Mouse (Mus musculus) lung, adult 10 weeks (tissue): ENCODE data around the gene Tmem9. TPM values are rescaled to one million over a fixed set of nuclear protein-coding genes. Genes with fewer than 3 reads are reported as not detected.

Source experiments
- polyA plus RNA-seq: library from polyadenylated mRNA; stranded (reverse); fragments of 350-450 nt; fragmentation: Illumina TruSeq; extraction: RNeasy Lipid Tissue Mini Kit (QIAGEN cat#74804); gene quantifications from one replicate; pipeline ENCODE4 v1.2.3, GENCODE M21; 2014; ENCODE audit warnings: low read depth, low replicate concordance; ENCODE audit not compliant: insufficient read depth

Tmem9 gene
- polyA plus RNA-seq: 36.9 TPM

DNA sequence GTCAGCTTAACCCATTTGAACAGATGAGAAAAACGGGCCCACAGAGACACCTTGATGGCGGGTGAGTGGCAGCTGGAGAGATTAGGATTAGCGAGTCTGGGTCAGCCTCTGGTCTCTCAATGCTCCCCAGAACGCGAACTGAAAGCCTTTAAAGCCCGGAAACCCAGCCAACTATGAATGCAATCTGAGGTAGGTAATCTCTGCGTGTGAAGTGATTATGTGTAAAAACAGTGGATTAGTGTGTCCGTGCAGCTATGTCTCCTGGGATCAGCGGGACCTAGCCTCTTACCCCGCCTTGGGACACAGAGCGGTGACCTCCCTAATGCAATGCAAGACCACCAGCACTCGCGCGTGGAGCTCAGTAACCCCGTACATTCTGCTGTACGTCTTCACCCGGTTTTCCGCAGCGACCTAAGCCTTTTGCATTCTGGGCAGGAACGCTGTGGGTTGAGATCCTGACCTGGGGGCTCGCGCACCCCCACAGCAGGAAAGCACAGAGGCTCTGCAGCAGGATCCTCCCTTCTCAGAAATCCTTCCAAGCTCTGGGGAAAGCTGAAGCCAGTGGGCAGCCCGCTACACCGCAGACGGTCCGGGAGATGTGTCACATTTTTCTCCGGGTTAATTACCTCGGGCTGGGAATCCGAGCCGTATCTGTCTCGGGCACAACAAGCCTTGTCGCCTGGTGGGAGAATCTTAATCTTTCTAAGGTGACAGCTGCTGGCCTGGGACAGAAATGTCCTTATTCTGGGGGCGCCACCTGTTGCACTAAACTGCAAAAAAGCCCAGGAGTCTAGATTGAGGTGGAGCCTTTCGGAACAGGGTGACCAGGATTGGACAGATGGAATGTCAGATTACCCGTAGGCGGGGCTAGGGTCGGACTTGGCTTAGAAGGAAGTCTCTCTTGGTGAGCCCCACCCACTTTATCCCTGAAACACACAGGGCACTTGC lies at the start of gene Tmem9:
Gene Tmem9 (plus strand): TSS at position 940 of the 948 bp plus-strand sequence.

GRCm38 (mm10) chr1:136006292-136006748 lies 1.6 kb upstream of the Tmem9 start, which contains the start of gene Igfn1:
Gene Igfn1 (minus strand): TSS chr1:136006342.

DNA sequence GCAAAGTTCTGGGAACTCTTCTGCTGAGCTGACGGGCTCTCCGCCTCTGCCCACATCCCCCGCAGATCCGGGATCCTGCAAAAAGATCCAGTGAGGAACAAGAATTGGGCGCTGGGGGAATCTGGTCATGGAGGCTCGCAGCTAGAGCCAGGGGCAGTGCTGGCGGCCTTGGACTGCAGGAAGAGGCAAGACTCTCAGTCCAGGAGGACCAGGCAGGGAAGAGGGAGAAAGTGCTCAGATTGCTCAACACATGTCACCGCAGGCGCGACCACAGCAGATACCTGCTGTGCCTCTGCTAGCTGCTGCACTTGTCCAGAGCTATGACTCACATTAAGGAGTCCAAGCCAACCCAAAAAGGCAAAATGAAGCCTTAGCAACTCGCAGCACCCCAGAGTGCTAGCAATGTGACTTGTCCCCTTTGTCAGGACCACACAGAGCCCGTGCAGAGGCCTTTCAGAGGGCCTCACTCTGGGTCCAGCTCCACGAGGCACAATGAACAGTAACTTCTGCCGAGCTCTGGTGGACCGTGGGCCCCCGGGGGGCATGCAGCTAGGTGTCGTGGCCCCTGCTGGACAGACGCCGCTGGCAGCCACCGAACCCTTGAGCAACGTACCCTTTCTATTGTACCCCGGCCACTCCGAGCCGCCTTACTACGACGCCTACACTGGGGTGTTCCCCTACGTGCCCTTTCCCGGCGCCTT lies 42.5 kb downstream of the Tmem9 start, which contains the start of gene Ascl5:
Gene Ascl5 (plus strand): TSS at position 493 of the 701 bp plus-strand sequence.

DNA sequence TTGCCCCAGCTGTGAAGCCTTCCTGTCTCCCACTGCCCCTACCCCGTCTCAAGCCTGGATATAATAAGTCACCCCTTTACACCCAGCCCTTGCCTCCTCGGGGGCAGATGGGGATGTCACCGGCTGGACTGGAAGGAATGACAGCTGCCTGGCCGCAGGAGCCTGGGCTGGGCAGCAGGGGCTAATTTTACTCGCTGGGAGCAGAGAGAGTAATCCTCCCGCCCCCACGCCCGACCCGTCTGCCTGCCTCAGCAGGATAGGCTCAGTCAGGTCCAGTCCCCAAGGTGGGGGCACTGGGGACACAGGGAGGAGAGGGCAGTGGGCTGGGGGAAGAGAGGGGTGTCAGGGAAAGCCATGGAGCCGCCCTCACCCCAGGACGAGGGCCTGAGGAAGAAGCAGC lies 44.6 kb downstream of the Tmem9 start, which contains the start of gene Cacna1s:
Gene Cacna1s (plus strand): TSS at position 204 of the 400 bp plus-strand sequence.

Other genes starting within 250 kb of the Tmem9 start
- gene Phlda3, start 242.0 kb upstream of the Tmem9 start, polyA plus RNA-seq: 61.4 TPM
- 0.35 TPM for gene Tnni1, start 228.7 kb upstream of the Tmem9 start, polyA plus RNA-seq
- 3.8 TPM for gene Lad1, start 189.6 kb upstream of the Tmem9 start, polyA plus RNA-seq
- gene Tnnt2, start 171.8 kb upstream of the Tmem9 start, polyA plus RNA-seq: 177 TPM
- not detected for gene Pkp1, start 88.9 kb upstream of the Tmem9 start, polyA plus RNA-seq
- gene Igfn1, start 1.8 kb upstream of the Tmem9 start, polyA plus RNA-seq: not detected
- not detected for gene Ascl5, start 42.7 kb downstream of the Tmem9 start, polyA plus RNA-seq
- 4.9 TPM for gene Cacna1s, start 44.6 kb downstream of the Tmem9 start, polyA plus RNA-seq
- 3.2 TPM for gene Kif21b, start 123.2 kb downstream of the Tmem9 start, polyA plus RNA-seq
- gene Mroh3, start 204.7 kb downstream of the Tmem9 start, polyA plus RNA-seq: not detected
- 0.94 TPM for gene Inava, start 226.1 kb downstream of the Tmem9 start, polyA plus RNA-seq